Mouse (Mus musculus) kidney, postnatal 0 days (tissue): Measurements from ENCODE around the gene Dcun1d1. TPM values are rescaled to one million over a fixed set of nuclear protein-coding genes. Genes with fewer than 3 reads are reported as not detected.

ENCODE experiments used
- ATAC-seq: fragments of 200-750 bp; cut with Nextera tagmentation; replicated peaks from 2 replicates; pipeline ENCODE4 v1.8.0; 2017; ENCODE audit warnings: low read depth, moderate number of reproducible peaks, moderate TSS enrichment, moderate library complexity; ENCODE audit not compliant: low FRiP score
- DNase-seq: peaks from one replicate; pipeline ENCODE4 v3.0.0-alpha.2; 2016; ENCODE audit warnings: low spot score
- H3K27ac ChIP-seq: fragments of 300-500 bp; sonication (generic); 2 replicates; pipeline ENCODE4 v1.5.1; 2014; ENCODE audit warnings: mild to moderate bottlenecking
- H3K27me3 ChIP-seq: fragments of 300-500 bp; sonication (generic); 2 replicates; pipeline ENCODE4 v1.6.1; 2014; ENCODE audit warnings: low read length, mixed read lengths; ENCODE audit not compliant: insufficient read depth
- H3K36me3 ChIP-seq: fragments of 300-500 bp; sonication (generic); 2 replicates; pipeline ENCODE4 v1.6.1; 2014; ENCODE audit warnings: low read length, mixed read lengths; ENCODE audit not compliant: insufficient read depth
- H3K4me1 ChIP-seq: fragments of 300-500 bp; sonication (generic); replicated peaks from 2 replicates; pipeline ENCODE4 v1.6.1; 2014; ENCODE audit warnings: antibody characterized with exemption, low read length, mixed read lengths; ENCODE audit not compliant: insufficient read depth
- H3K4me2 ChIP-seq: fragments of 300-500 bp; sonication (generic); 2 replicates; pipeline ENCODE4 v1.6.1; 2014; ENCODE audit warnings: mild to moderate bottlenecking, low read length, moderate library complexity, mixed read lengths
- H3K4me3 ChIP-seq: fragments of 300-500 bp; sonication (generic); replicated peaks from 2 replicates; pipeline ENCODE4 v1.5.1; 2014; ENCODE audit warnings: low read depth, low read length
- H3K9ac ChIP-seq: fragments of 300-500 bp; sonication (generic); 2 replicates; pipeline ENCODE4 v1.6.1; 2014; ENCODE audit warnings: low read depth, low read length
- H3K9me3 ChIP-seq: fragments of 300-500 bp; sonication (generic); replicated peaks from 2 replicates; pipeline ENCODE4 v1.6.1; 2016; ENCODE audit warnings: low read length, inconsistent platforms, mixed read lengths
- CTCF ChIP-seq: IDR thresholded peaks from 2 replicates; pipeline ENCODE4 v1.5.1; 2016; ENCODE audit warnings: antibody characterized with exemption, low read depth, mild to moderate bottlenecking, moderate library complexity
- WGBS: fragments of 180-500 bp; shearing (Covaris S2); extraction: QIAGEN DNeasy Blood & Tissue Kit; methylation state at CpG from one replicate; pipeline ENCODE4 v1.1.7; 2014; 5-methylcytosine and 5-hydroxymethylcytosine counted together
- polyA plus RNA-seq: library from polyadenylated mRNA; unstranded; fragments of >200 nt; fragmentation: Nextera tagmentation; extraction: Ambion mirVana; gene quantifications from 2 replicates; pipeline ENCODE4 v1.2.1, GENCODE M21; 2015

Dcun1d1 gene
- polyA plus RNA-seq, 1 experiment from 2014 or later, result 94.9 TPM

GRCm38 (mm10) chr3:35925852-35926251 is 11.4 kb downstream of the Dcun1d1 start:
- Histone ChIP-seq H3K27me3 (no peaks in the 10 kb centered on the region), H3K9me3 (no peaks in the 10 kb centered on the region), H3K4me1 (0 out of 2 replicates have a peak, but pooled peaks cover 6% of the 10 kb centered on the region), H3K4me3 (no peak overlapping the region), H3K27ac (no peak overlapping the region), H3K9ac (no peak overlapping the region), H3K4me2 (no peak overlapping the region), H3K36me3 (no peaks in the 10 kb centered on the region)
- TF ChIP-seq CTCF, result no peak
- ATAC-seq (no peak; the same call in 1 of the 2 replicates), DNase-seq (no peak)
- 63% methylated on average over 2 of the region's 2 CpGs for WGBS

- Histone ChIP-seq H3K4me3 (no peak overlapping the region), H3K9me3 (no peaks in the 10 kb centered on the region), H3K9ac (no peak overlapping the region), H3K4me1 (0 out of 2 replicates have a peak, but pooled peaks cover 6% of the 10 kb centered on the region), H3K4me2 (no peak overlapping the region), H3K36me3 (no peaks in the 10 kb centered on the region), H3K27ac (no peak overlapping the region), H3K27me3 (no peaks in the 10 kb centered on the region)
- 75% methylated on average over 3 of the region's 3 CpGs for WGBS
- DNase-seq, result no peak
- no peak for ATAC-seq
- TF ChIP-seq CTCF, result no peak
Observed at GRCm38 (mm10) chr3:35924007-35924406, 13.2 kb downstream of the Dcun1d1 start.

GRCm38 (mm10) chr3:35923495-35923894 is 13.8 kb downstream of the Dcun1d1 start:
- Histone ChIP-seq H3K27ac (no peak overlapping the region), H3K9me3 (no peaks in the 10 kb centered on the region), H3K27me3 (no peaks in the 10 kb centered on the region), H3K4me2 (no peak overlapping the region), H3K4me1 (0 out of 2 replicates have a peak, but pooled peaks cover 6% of the 10 kb centered on the region), H3K4me3 (no peak overlapping the region), H3K9ac (no peak overlapping the region), H3K36me3 (no peaks in the 10 kb centered on the region)
- no peak for DNase-seq
- TF ChIP-seq CTCF, result no peak
- WGBS, result 42% methylated on average over 7 of the region's 7 CpGs
- no peak for ATAC-seq

- Histone ChIP-seq H3K9ac (no peak overlapping the region), H3K27me3 (no peaks in the 10 kb centered on the region), H3K27ac (no peak overlapping the region), H3K4me2 (no peak overlapping the region), H3K36me3 (peaks cover 6% of the 10 kb centered on the region; the same call in 1 of the 2 replicates), H3K9me3 (no peaks in the 10 kb centered on the region), H3K4me1 (0 out of 2 replicates have a peak, but pooled peaks cover 6% of the 10 kb centered on the region), H3K4me3 (no peak overlapping the region)
- 53% methylated on average over 4 of the region's 4 CpGs for WGBS
- ATAC-seq (no peak), DNase-seq (no peak)
- no peak for TF ChIP-seq CTCF
Observed at GRCm38 (mm10) chr3:35922522-35922921, 14.7 kb downstream of the Dcun1d1 start.

- Histone ChIP-seq H3K27ac (no peak overlapping the region), H3K4me3 (no peak overlapping the region), H3K4me1 (0 out of 2 replicates have a peak, but pooled peaks cover 3% of the 10 kb centered on the region), H3K4me2 (no peak overlapping the region), H3K9ac (no peak overlapping the region), H3K27me3 (no peaks in the 10 kb centered on the region), H3K9me3 (no peaks in the 10 kb centered on the region), H3K36me3 (peaks cover 15% of the 10 kb centered on the region)
- TF ChIP-seq CTCF, result no peak
- ATAC-seq, result no peak
- no peak for DNase-seq
- WGBS, result 85% methylated on average over 3 of the region's 3 CpGs
Observed at GRCm38 (mm10) chr3:35918229-35918628, 19.0 kb downstream of the Dcun1d1 start.

- Histone ChIP-seq H3K4me3 (no peak overlapping the region), H3K9me3 (no peaks in the 10 kb centered on the region), H3K4me2 (no peak overlapping the region), H3K4me1 (no peaks in the 10 kb centered on the region), H3K27me3 (no peaks in the 10 kb centered on the region), H3K9ac (no peak overlapping the region), H3K27ac (no peak overlapping the region), H3K36me3 (peaks cover 3% of the 10 kb centered on the region; the same call in 1 of the 2 replicates)
- no peak for DNase-seq
- no peak for TF ChIP-seq CTCF
- ATAC-seq, result no peak
- 85% methylated on average over 7 of the region's 7 CpGs for WGBS
Observed at GRCm38 (mm10) chr3:35908982-35909680, 28.1 kb downstream of the Dcun1d1 start.
